Mouse (Mus musculus) spleen, adult 2 months (tissue): ENCODE results near the gene Lfng.

Experiments used
- CTCF ChIP-seq: fragments of 200-500 bp; IDR thresholded peaks from 2 replicates; pipeline ENCODE4 v1.5.1; 2011; ENCODE audit warnings: mild to moderate bottlenecking, inconsistent platforms; ENCODE audit not compliant: insufficient read depth, insufficient read length, insufficient replicate concordance; ENCODE audit errors: extremely low read depth
- POLR2A ChIP-seq: fragments of 200-500 bp; IDR thresholded peaks from 2 replicates; pipeline ENCODE4 v1.6.1; 2011; ENCODE audit warnings: low read depth, low read length, inconsistent platforms

GRCm38 (mm10) chr5:140609511-140610272, 2.6 kb downstream of the Lfng start:
- TF ChIP-seq POLR2A (peak; percentile 77), CTCF (no peak)
